Mouse (Mus musculus): Measurements from ENCODE around the gene Nxph4. TPM values are rescaled to one million over a fixed set of nuclear protein-coding genes. Genes with fewer than 3 reads are reported as not detected.

The Nxph4 gene
- total and polyA plus RNA-seq, 3 experiments, result 0.11 to 0.40 TPM; not detected in 1

GRCm38 (mm10) chr10:127500894-127501893, 33.2 kb downstream of the Nxph4 start, which contains the start of gene Stac3:
Gene Stac3 (plus strand): TSS chr10:127501686.
- no peak for ATAC-seq (ENCODE audit: extremely low read depth, insufficient number of reproducible peaks, low FRiP score, poor library complexity, severe bottlenecking)
- Histone ChIP-seq H3K4me3 (ENCODE audit: low read depth, low read length) (no peak within 1 kb of the TSS), H3K36me3 (replicated peaks) (peaks cover 43% of the 10 kb centered on the region), H3K9me3 (replicated peaks) (no peaks in the 10 kb centered on the region), H3K4me1 (ENCODE audit: insufficient read depth, low read depth, low read length) (0 out of 2 replicates have a peak, but pooled peaks cover 3% of the 10 kb centered on the region), H3K27me3 (ENCODE audit: insufficient read depth, low read length) (peaks cover 26% of the 10 kb centered on the region)
- DNase-seq (ENCODE audit: low spot score), result no peak
- TF ChIP-seq POLR2AphosphoS5 (IDR thresholded peaks at IDR 0.05; ENCODE audit: insufficient replicate concordance, low read depth, low read length), result no peak
- no peak for TF ChIP-seq TAL1 (conservative IDR thresholded peaks at IDR 0.05; ENCODE audit: low read depth, low read length)
- TF ChIP-seq GATA2 (IDR thresholded peaks at IDR 0.05; ENCODE audit: borderline replicate concordance, low read depth, low read length), result no peak
- no peak for TF ChIP-seq GATA1 (IDR thresholded peaks at IDR 0.05; ENCODE audit: borderline replicate concordance, low read length)

GRCm38 (mm10) chr10:127500042-127500441, 34.3 kb downstream of the Nxph4 start:
- H3K9me3 ChIP-seq (replicated peaks), result no peaks in the 10 kb centered on the region
- DNase-seq (ENCODE audit: low spot score), result no peak
- no peak for TF ChIP-seq GATA1 (IDR thresholded peaks at IDR 0.05; ENCODE audit: borderline replicate concordance, low read length)
- TF ChIP-seq POLR2AphosphoS5 (IDR thresholded peaks at IDR 0.05; ENCODE audit: insufficient replicate concordance, low read depth, low read length), result no peak
- TF ChIP-seq CTCF (IDR thresholded peaks at IDR 0.05; ENCODE audit: low read depth, low read length), result no peak
- TF ChIP-seq GATA2 (IDR thresholded peaks at IDR 0.05; ENCODE audit: borderline replicate concordance, low read depth, low read length), result no peak
- no peak for TF ChIP-seq TAL1 (conservative IDR thresholded peaks at IDR 0.05; ENCODE audit: low read depth, low read length)
- 0 out of 2 replicates have a peak, but pooled peaks cover 3% of the 10 kb centered on the region for H3K4me1 ChIP-seq (ENCODE audit: insufficient read depth, low read depth, low read length)
- H3K27me3 ChIP-seq (ENCODE audit: insufficient read depth, low read length), result peaks cover 16% of the 10 kb centered on the region
- ATAC-seq (ENCODE audit: extremely low read depth, insufficient number of reproducible peaks, low FRiP score, poor library complexity, severe bottlenecking), result no peak
- H3K4me3 ChIP-seq (ENCODE audit: low read depth, low read length), result no peak overlapping the region
- H3K36me3 ChIP-seq (replicated peaks), result peaks cover 51% of the 10 kb centered on the region

GRCm38 (mm10) chr10:127499516-127499915, 34.8 kb downstream of the Nxph4 start:
- Histone ChIP-seq H3K27me3 (ENCODE audit: insufficient read depth, low read length) (peaks cover 11% of the 10 kb centered on the region), H3K9me3 (replicated peaks) (no peaks in the 10 kb centered on the region), H3K4me3 (ENCODE audit: low read depth, low read length) (no peak overlapping the region), H3K4me1 (ENCODE audit: insufficient read depth, low read depth, low read length) (0 out of 2 replicates have a peak, but pooled peaks cover 3% of the 10 kb centered on the region), H3K36me3 (replicated peaks) (peaks cover 57% of the 10 kb centered on the region)
- ATAC-seq (ENCODE audit: extremely low read depth, insufficient number of reproducible peaks, low FRiP score, poor library complexity, severe bottlenecking), result no peak
- TF ChIP-seq TAL1 (conservative IDR thresholded peaks at IDR 0.05; ENCODE audit: low read depth, low read length) (no peak), POLR2AphosphoS5 (IDR thresholded peaks at IDR 0.05; ENCODE audit: insufficient replicate concordance, low read depth, low read length) (no peak), GATA1 (IDR thresholded peaks at IDR 0.05; ENCODE audit: borderline replicate concordance, low read length) (no peak), GATA2 (IDR thresholded peaks at IDR 0.05; ENCODE audit: borderline replicate concordance, low read depth, low read length) (no peak), CTCF (IDR thresholded peaks at IDR 0.05; ENCODE audit: low read depth, low read length) (no peak)
- DNase-seq (ENCODE audit: low spot score), result no peak

- DNase-seq (ENCODE audit: low spot score), result no peak
- Histone ChIP-seq H3K36me3 (replicated peaks) (peaks cover 89% of the 10 kb centered on the region), H3K27me3 (ENCODE audit: insufficient read depth, low read length) (no peaks in the 10 kb centered on the region), H3K9me3 (replicated peaks) (no peaks in the 10 kb centered on the region), H3K4me1 (ENCODE audit: insufficient read depth, low read depth, low read length) (0 out of 2 replicates have a peak, but pooled peaks cover 2% of the 10 kb centered on the region), H3K4me3 (ENCODE audit: low read depth, low read length) (no peak overlapping the region)
- no peak for ATAC-seq (ENCODE audit: extremely low read depth, insufficient number of reproducible peaks, low FRiP score, poor library complexity, severe bottlenecking)
- TF ChIP-seq POLR2AphosphoS5 (IDR thresholded peaks at IDR 0.05; ENCODE audit: insufficient replicate concordance, low read depth, low read length), result no peak
- TF ChIP-seq GATA1 (IDR thresholded peaks at IDR 0.05; ENCODE audit: borderline replicate concordance, low read length), result no peak
- no peak for TF ChIP-seq TAL1 (conservative IDR thresholded peaks at IDR 0.05; ENCODE audit: low read depth, low read length)
- TF ChIP-seq GATA2 (IDR thresholded peaks at IDR 0.05; ENCODE audit: borderline replicate concordance, low read depth, low read length), result no peak
- no peak for TF ChIP-seq CTCF (IDR thresholded peaks at IDR 0.05; ENCODE audit: low read depth, low read length)
Observed at GRCm38 (mm10) chr10:127496156-127496555, 38.2 kb downstream of the Nxph4 start.

GRCm38 (mm10) chr10:127492118-127492517, 42.2 kb downstream of the Nxph4 start:
- H3K9me3 ChIP-seq (replicated peaks), result no peaks in the 10 kb centered on the region
- DNase-seq (ENCODE audit: low spot score) (no peak), ATAC-seq (ENCODE audit: extremely low read depth, insufficient number of reproducible peaks, low FRiP score, poor library complexity, severe bottlenecking) (no peak)
- H3K4me3 ChIP-seq (ENCODE audit: low read depth, low read length), result no peak overlapping the region
- no peaks in the 10 kb centered on the region for H3K4me1 ChIP-seq (ENCODE audit: insufficient read depth, low read depth, low read length)
- TF ChIP-seq GATA1 (IDR thresholded peaks at IDR 0.05; ENCODE audit: borderline replicate concordance, low read length), result no peak
- H3K27me3 ChIP-seq (ENCODE audit: insufficient read depth, low read length), result no peaks in the 10 kb centered on the region
- H3K36me3 ChIP-seq (replicated peaks), result peaks cover 93% of the 10 kb centered on the region

- Histone ChIP-seq H3K9me3 (replicated peaks) (no peaks in the 10 kb centered on the region), H3K4me1 (ENCODE audit: insufficient read depth, low read depth, low read length) (no peaks in the 10 kb centered on the region), H3K4me3 (ENCODE audit: low read depth, low read length) (no peak overlapping the region), H3K36me3 (replicated peaks) (peaks cover 89% of the 10 kb centered on the region), H3K27me3 (ENCODE audit: insufficient read depth, low read length) (no peaks in the 10 kb centered on the region)
- DNase-seq (ENCODE audit: low spot score) (no peak), ATAC-seq (ENCODE audit: extremely low read depth, insufficient number of reproducible peaks, low FRiP score, poor library complexity, severe bottlenecking) (no peak)
- no peak for TF ChIP-seq TAL1 (conservative IDR thresholded peaks at IDR 0.05; ENCODE audit: low read depth, low read length)
- no peak for TF ChIP-seq POLR2AphosphoS5 (IDR thresholded peaks at IDR 0.05; ENCODE audit: insufficient replicate concordance, low read depth, low read length)
- TF ChIP-seq GATA1 (IDR thresholded peaks at IDR 0.05; ENCODE audit: borderline replicate concordance, low read length), result no peak
- TF ChIP-seq CTCF (IDR thresholded peaks at IDR 0.05; ENCODE audit: low read depth, low read length), result no peak
- TF ChIP-seq GATA2 (IDR thresholded peaks at IDR 0.05; ENCODE audit: borderline replicate concordance, low read depth, low read length), result no peak
Observed at GRCm38 (mm10) chr10:127491128-127491512, 43.2 kb downstream of the Nxph4 start.

Measured in G1E (cell line).